Mouse (Mus musculus): Measurements from ENCODE around the gene Cel.

- TF ChIP-seq CTCF (IDR thresholded peaks at IDR 0.05) (no peak), EP300 (IDR thresholded peaks at IDR 0.05) (no peak)
Observed at GRCm38 (mm10) chr2:28524406-28524805, 38.8 kb downstream of the Cel start.
